Mouse (Mus musculus) hindbrain, embryonic 15.5 days (tissue): ENCODE results near the gene Ctnnd2. TPM values are rescaled to one million over a fixed set of nuclear protein-coding genes. Genes with fewer than 3 reads are reported as not detected.

Experiments used
- ATAC-seq: fragments of 200-750 bp; cut with Nextera tagmentation; 2 replicates; pipeline ENCODE4 v1.8.0; 2017; ENCODE audit warnings: low read depth, moderate number of reproducible peaks, moderate TSS enrichment; ENCODE audit not compliant: low FRiP score
- H3K27ac ChIP-seq: fragments of 300-500 bp; sonication (generic); replicated peaks from 2 replicates; pipeline ENCODE4 v1.5.1; 2015; ENCODE audit warnings: mild to moderate bottlenecking, inconsistent platforms
- H3K27me3 ChIP-seq: fragments of 300-500 bp; sonication (generic); 2 replicates; pipeline ENCODE4 v1.6.1; 2015; ENCODE audit warnings: control low read depth, inconsistent platforms
- H3K36me3 ChIP-seq: fragments of 300-500 bp; sonication (generic); 2 replicates; pipeline ENCODE4 v1.6.1; 2015; ENCODE audit warnings: control low read depth, inconsistent platforms
- H3K4me1 ChIP-seq: fragments of 300-500 bp; sonication (generic); replicated peaks from 2 replicates; pipeline ENCODE4 v1.6.1; 2015; ENCODE audit warnings: control low read depth, inconsistent platforms
- H3K4me2 ChIP-seq: fragments of 300-500 bp; sonication (generic); 2 replicates; pipeline ENCODE4 v1.6.1; 2015; ENCODE audit warnings: moderate library complexity, mild to moderate bottlenecking, inconsistent platforms
- H3K4me3 ChIP-seq: fragments of 300-500 bp; sonication (generic); 2 replicates; pipeline ENCODE4 v1.5.1; 2015; ENCODE audit warnings: mild to moderate bottlenecking, inconsistent platforms
- H3K9ac ChIP-seq: fragments of 300-500 bp; sonication (generic); 2 replicates; pipeline ENCODE4 v1.6.1; 2015; ENCODE audit warnings: inconsistent platforms
- H3K9me3 ChIP-seq: fragments of 300-500 bp; sonication (generic); 2 replicates; pipeline ENCODE4 v1.6.1; 2016; ENCODE audit warnings: control low read depth, inconsistent platforms
- WGBS: fragments of 180-500 bp; shearing (Covaris S2); methylation state at CpG from one replicate; pipeline ENCODE4 v1.1.7; 2015; 5-methylcytosine and 5-hydroxymethylcytosine counted together
- polyA plus RNA-seq: library from polyadenylated mRNA; unstranded; fragments of >200 nt; fragmentation: Nextera tagmentation; extraction: Ambion mirVana; gene quantifications from 2 replicates; pipeline ENCODE4 v1.2.1, GENCODE M21; 2015

Gene Ctnnd2
- polyA plus RNA-seq, 1 experiment from 2014 or later = 71.8 TPM

- H3K27ac ChIP-seq = no peak overlapping the region
- H3K27me3 ChIP-seq = no peaks in the 10 kb centered on the region
- H3K4me2 ChIP-seq = no peak overlapping the region
- no peak for ATAC-seq
- H3K4me3 ChIP-seq = no peak overlapping the region
- no peaks in the 10 kb centered on the region for H3K9me3 ChIP-seq
- no peaks in the 10 kb centered on the region for H3K36me3 ChIP-seq
- no peak overlapping the region for H3K9ac ChIP-seq
- H3K4me1 ChIP-seq = no peaks in the 10 kb centered on the region
- 94% methylated on average over 2 of the region's 2 CpGs for WGBS
These were observed 383.4 kb downstream of the Ctnnd2 start for GRCm38 (mm10) chr15:30555787-30556186.

GRCm38 (mm10) chr15:30562375-30562774 is 390.0 kb downstream of the Ctnnd2 start:
- H3K9ac ChIP-seq = no peak overlapping the region
- H3K27me3 ChIP-seq = no peaks in the 10 kb centered on the region
- WGBS = 84% methylated on average over 5 of the region's 5 CpGs
- no peak overlapping the region for H3K4me2 ChIP-seq
- no peak overlapping the region for H3K4me3 ChIP-seq
- ATAC-seq = no peak
- H3K27ac ChIP-seq = no peak overlapping the region
- H3K4me1 ChIP-seq = no peaks in the 10 kb centered on the region
- no peaks in the 10 kb centered on the region for H3K36me3 ChIP-seq
- H3K9me3 ChIP-seq = no peaks in the 10 kb centered on the region

GRCm38 (mm10) chr15:30564594-30564993 is 392.2 kb downstream of the Ctnnd2 start:
- Histone ChIP-seq H3K9me3 (no peaks in the 10 kb centered on the region), H3K4me2 (no peak overlapping the region), H3K4me1 (no peaks in the 10 kb centered on the region), H3K27me3 (no peaks in the 10 kb centered on the region), H3K4me3 (no peak overlapping the region), H3K9ac (no peak overlapping the region), H3K27ac (no peak overlapping the region), H3K36me3 (no peaks in the 10 kb centered on the region)
- WGBS = 93% methylated on average over 2 of the region's 2 CpGs
- no peak for ATAC-seq

- no peak overlapping the region for H3K4me3 ChIP-seq
- no peak overlapping the region for H3K4me2 ChIP-seq
- H3K36me3 ChIP-seq = no peaks in the 10 kb centered on the region
- peaks cover 11% of the 10 kb centered on the region; the same call in 1 of the 2 replicates for H3K4me1 ChIP-seq
- 70% methylated on average over 8 of the region's 8 CpGs for WGBS
- ATAC-seq = 0 out of 2 replicates have a peak, but pooled peaks have one; percentile 58
- H3K9ac ChIP-seq = no peak overlapping the region
- H3K9me3 ChIP-seq = no peaks in the 10 kb centered on the region
- no peak overlapping the region for H3K27ac ChIP-seq
- no peaks in the 10 kb centered on the region for H3K27me3 ChIP-seq
These were observed 397.9 kb downstream of the Ctnnd2 start for GRCm38 (mm10) chr15:30570254-30570800.

GRCm38 (mm10) chr15:30587446-30587845 is 415.1 kb downstream of the Ctnnd2 start:
- no peaks in the 10 kb centered on the region for H3K4me1 ChIP-seq
- no peak overlapping the region for H3K4me2 ChIP-seq
- H3K27ac ChIP-seq = no peak overlapping the region
- no peaks in the 10 kb centered on the region for H3K36me3 ChIP-seq
- WGBS = 66% methylated on average over 5 of the region's 5 CpGs
- no peak overlapping the region for H3K9ac ChIP-seq
- H3K9me3 ChIP-seq = no peaks in the 10 kb centered on the region
- no peak for ATAC-seq
- no peaks in the 10 kb centered on the region for H3K27me3 ChIP-seq
- no peak overlapping the region for H3K4me3 ChIP-seq

DNA sequence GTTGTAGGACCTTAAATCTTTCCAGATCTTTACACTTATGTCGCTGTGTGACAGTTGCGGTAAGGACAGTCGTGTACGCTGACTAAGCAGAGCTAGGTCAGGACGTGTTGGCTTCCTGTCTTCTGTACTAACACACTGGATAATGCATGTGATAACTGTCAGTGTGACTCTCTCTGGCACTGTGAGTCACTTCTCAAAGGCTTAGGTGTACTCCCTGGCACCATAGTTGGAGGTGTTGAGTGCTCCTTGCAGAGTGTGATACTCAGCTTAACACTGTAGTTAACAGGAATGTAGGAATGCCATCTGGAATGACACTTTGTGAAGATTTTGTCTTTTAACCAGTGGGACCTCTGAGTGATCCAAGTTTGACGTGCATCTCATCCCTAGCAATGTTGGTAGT is 418.5 kb downstream of the Ctnnd2 start:
- H3K27me3 ChIP-seq = no peaks in the 10 kb centered on the region
- H3K36me3 ChIP-seq = no peaks in the 10 kb centered on the region
- WGBS = 96% methylated on average over 6 of the region's 6 CpGs
- no peak overlapping the region for H3K4me2 ChIP-seq
- ATAC-seq = no peak
- no peaks in the 10 kb centered on the region for H3K4me1 ChIP-seq
- no peaks in the 10 kb centered on the region for H3K9me3 ChIP-seq
- H3K9ac ChIP-seq = no peak overlapping the region
- H3K4me3 ChIP-seq = no peak overlapping the region
- no peak overlapping the region for H3K27ac ChIP-seq

- Histone ChIP-seq H3K36me3 (no peaks in the 10 kb centered on the region), H3K27me3 (no peaks in the 10 kb centered on the region), H3K4me3 (no peak overlapping the region), H3K9ac (no peak overlapping the region), H3K4me2 (no peak overlapping the region), H3K4me1 (no peaks in the 10 kb centered on the region), H3K9me3 (peaks cover under 1% of the 10 kb centered on the region; the same call in 1 of the 2 replicates), H3K27ac (no peak overlapping the region)
- ATAC-seq = no peak
- WGBS = 25% methylated on average over 1 of the region's 1 CpGs
These were observed 423.1 kb downstream of the Ctnnd2 start for GRCm38 (mm10) chr15:30595507-30595906.

- Histone ChIP-seq H3K9ac (no peak overlapping the region), H3K36me3 (no peaks in the 10 kb centered on the region), H3K4me2 (no peak overlapping the region), H3K27ac (no peak overlapping the region), H3K27me3 (no peaks in the 10 kb centered on the region), H3K9me3 (no peaks in the 10 kb centered on the region), H3K4me3 (no peak overlapping the region), H3K4me1 (no peaks in the 10 kb centered on the region)
- no peak for ATAC-seq
- 87% methylated on average over 7 of the region's 7 CpGs for WGBS
These were observed 438.2 kb downstream of the Ctnnd2 start for GRCm38 (mm10) chr15:30610613-30611012.

DNA sequence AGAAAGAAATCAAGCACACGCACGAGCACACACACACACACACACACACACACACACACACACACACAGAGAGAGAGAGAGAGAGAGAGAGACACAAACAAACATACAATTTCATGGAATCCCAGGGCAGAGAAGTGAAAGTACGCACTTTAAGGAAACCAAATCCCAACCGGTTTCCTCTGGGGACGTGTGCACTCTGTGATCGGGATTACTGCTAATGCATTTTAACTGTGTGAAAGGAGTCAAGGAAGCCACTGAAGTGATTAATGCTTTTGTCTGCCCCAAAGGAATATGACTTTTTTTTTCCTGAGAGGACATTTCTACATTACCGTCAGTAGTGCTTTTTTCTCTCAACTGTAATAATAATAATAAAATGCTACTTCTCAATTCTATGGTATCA is 443.1 kb downstream of the Ctnnd2 start:
- 54% methylated on average over 7 of the region's 7 CpGs for WGBS
- Histone ChIP-seq H3K4me3 (no peak overlapping the region), H3K36me3 (0 out of 2 replicates have a peak, but pooled peaks cover 2% of the 10 kb centered on the region), H3K4me1 (no peaks in the 10 kb centered on the region), H3K9ac (no peak overlapping the region), H3K27me3 (no peaks in the 10 kb centered on the region), H3K4me2 (no peak overlapping the region), H3K27ac (no peak overlapping the region), H3K9me3 (no peaks in the 10 kb centered on the region)
- no peak for ATAC-seq

DNA sequence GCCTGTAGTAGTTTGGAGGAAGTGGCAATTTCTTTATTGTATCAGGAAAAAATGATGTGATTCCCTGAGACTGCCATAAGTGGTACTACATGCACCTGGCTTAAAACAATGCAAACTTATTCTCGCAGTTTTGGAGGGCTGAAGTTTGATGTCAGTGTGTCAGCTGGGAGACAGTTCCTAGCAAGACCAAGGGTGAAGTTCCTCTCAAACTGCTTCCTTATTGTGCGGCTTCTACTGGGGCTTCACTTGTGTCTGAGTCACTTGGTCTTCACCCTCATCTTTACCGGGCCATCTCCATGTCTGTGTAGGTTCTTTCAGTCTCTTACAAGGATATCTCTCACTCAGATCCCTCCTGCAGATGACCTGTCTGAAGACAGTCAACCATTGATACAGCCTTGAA is 444.5 kb downstream of the Ctnnd2 start:
- WGBS = 93% methylated on average over 3 of the region's 3 CpGs
- Histone ChIP-seq H3K4me3 (no peak overlapping the region), H3K27ac (no peak overlapping the region), H3K9ac (no peak overlapping the region), H3K4me2 (no peak overlapping the region), H3K4me1 (no peaks in the 10 kb centered on the region), H3K36me3 (0 out of 2 replicates have a peak, but pooled peaks cover 2% of the 10 kb centered on the region), H3K9me3 (no peaks in the 10 kb centered on the region), H3K27me3 (no peaks in the 10 kb centered on the region)
- ATAC-seq = no peak

GRCm38 (mm10) chr15:30617932-30618331 is 445.5 kb downstream of the Ctnnd2 start:
- ATAC-seq = no peak
- H3K4me1 ChIP-seq = no peaks in the 10 kb centered on the region
- 0 out of 2 replicates have a peak, but pooled peaks cover 2% of the 10 kb centered on the region for H3K36me3 ChIP-seq
- H3K27me3 ChIP-seq = no peaks in the 10 kb centered on the region
- H3K4me2 ChIP-seq = no peak overlapping the region
- no peak overlapping the region for H3K27ac ChIP-seq
- no peak overlapping the region for H3K4me3 ChIP-seq
- H3K9me3 ChIP-seq = no peaks in the 10 kb centered on the region
- 65% methylated on average over 2 of the region's 2 CpGs for WGBS
- no peak overlapping the region for H3K9ac ChIP-seq

GRCm38 (mm10) chr15:30628524-30628923 is 456.1 kb downstream of the Ctnnd2 start:
- Histone ChIP-seq H3K27ac (no peak overlapping the region), H3K9ac (no peak overlapping the region), H3K4me3 (no peak overlapping the region), H3K9me3 (no peaks in the 10 kb centered on the region), H3K27me3 (no peaks in the 10 kb centered on the region), H3K4me2 (no peak overlapping the region), H3K4me1 (peaks cover 8% of the 10 kb centered on the region; the same call in 1 of the 2 replicates), H3K36me3 (no peaks in the 10 kb centered on the region)
- ATAC-seq = no peak
- WGBS = 59% methylated on average over 3 of the region's 3 CpGs

DNA sequence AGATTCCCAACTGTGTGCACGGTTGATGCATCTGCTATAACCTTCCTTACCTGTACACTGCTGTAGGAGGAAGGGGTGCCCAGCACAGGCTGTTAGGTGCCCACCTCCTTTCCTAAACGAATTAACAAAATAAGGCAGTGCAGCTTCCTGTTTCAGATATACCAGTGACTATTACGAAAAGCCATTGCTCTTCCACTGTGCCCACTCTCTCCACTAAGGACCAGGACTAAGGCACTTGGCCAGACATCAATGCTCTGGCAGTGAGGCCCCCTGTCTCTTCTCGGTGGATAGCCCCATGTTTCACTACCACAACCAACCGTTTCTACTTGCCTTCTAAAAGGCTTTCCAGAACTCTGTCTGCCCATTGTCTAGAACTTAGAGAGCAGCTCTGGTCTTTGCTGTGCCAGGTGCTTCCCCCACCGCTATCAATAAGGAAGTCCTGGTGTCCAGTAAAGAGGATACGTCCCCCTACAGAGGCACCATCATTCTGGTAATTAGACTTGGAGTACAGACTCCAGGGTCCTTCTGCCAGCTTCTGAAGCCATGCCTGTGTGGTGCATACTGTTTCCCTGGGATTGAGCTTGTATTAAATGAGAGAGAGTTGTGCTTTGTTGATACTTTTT is 459.8 kb downstream of the Ctnnd2 start:
- no peaks in the 10 kb centered on the region for H3K36me3 ChIP-seq
- peaks cover 18% of the 10 kb centered on the region for H3K4me1 ChIP-seq
- no peaks in the 10 kb centered on the region for H3K9me3 ChIP-seq
- H3K4me3 ChIP-seq = no peak overlapping the region
- no peak overlapping the region for H3K4me2 ChIP-seq
- no peak for ATAC-seq
- H3K9ac ChIP-seq = no peak overlapping the region
- no peaks in the 10 kb centered on the region for H3K27me3 ChIP-seq
- H3K27ac ChIP-seq = no peak overlapping the region
- WGBS = 80% methylated on average over 7 of the region's 7 CpGs
